Mouse (Mus musculus) cerebellum, adult 11-12 months (tissue): ENCODE results near the gene Hoxd4.

Source experiments
- DNase-seq: peaks from one replicate; pipeline ENCODE4 v3.0.0; 2022

The Hoxd4 gene

GRCm38 (mm10) chr2:74679596-74679971 is 32.1 kb upstream of the Hoxd4 start:
- DNase-seq: no peak

- no peak for DNase-seq
Measured at GRCm38 (mm10) chr2:74679980-74680379, 31.7 kb upstream of the Hoxd4 start.

GRCm38 (mm10) chr2:74680561-74681398 is 30.9 kb upstream of the Hoxd4 start:
- no peak for DNase-seq

- DNase-seq: no peak
Measured at GRCm38 (mm10) chr2:74681594-74682531, 29.9 kb upstream of the Hoxd4 start.

- no peak for DNase-seq
Measured at GRCm38 (mm10) chr2:74682796-74683195, 28.9 kb upstream of the Hoxd4 start.

- no peak for DNase-seq
Measured at GRCm38 (mm10) chr2:74683471-74683951, 28.2 kb upstream of the Hoxd4 start.

- no peak for DNase-seq
Measured at GRCm38 (mm10) chr2:74684106-74684505, 27.6 kb upstream of the Hoxd4 start.

GRCm38 (mm10) chr2:74685059-74685603 is 26.6 kb upstream of the Hoxd4 start:
- DNase-seq: no peak

GRCm38 (mm10) chr2:74686301-74686987 is 25.3 kb upstream of the Hoxd4 start:
- no peak for DNase-seq

GRCm38 (mm10) chr2:74686988-74687697 is 24.6 kb upstream of the Hoxd4 start:
- no peak for DNase-seq

GRCm38 (mm10) chr2:74687698-74688555 is 23.8 kb upstream of the Hoxd4 start:
- DNase-seq: no peak

- DNase-seq: no peak
Measured at GRCm38 (mm10) chr2:74688795-74689573, 22.7 kb upstream of the Hoxd4 start.

- no peak for DNase-seq
Measured at GRCm38 (mm10) chr2:74689574-74690337, 22.0 kb upstream of the Hoxd4 start.

- DNase-seq: no peak
Measured at GRCm38 (mm10) chr2:74690338-74690716, 21.4 kb upstream of the Hoxd4 start.

- DNase-seq: no peak
Measured at GRCm38 (mm10) chr2:74691022-74691951, 20.4 kb upstream of the Hoxd4 start, which contains the start of gene Hoxd10. Hoxd10 (plus strand) TSS chr2:74691924.

GRCm38 (mm10) chr2:74691995-74692807 is 19.5 kb upstream of the Hoxd4 start:
- DNase-seq: no peak

GRCm38 (mm10) chr2:74692808-74693431 is 18.8 kb upstream of the Hoxd4 start:
- no peak for DNase-seq
